Mouse (Mus musculus): ENCODE measurements around the gene Fam49a. TPM values are rescaled to one million over a fixed set of nuclear protein-coding genes. Genes with fewer than 3 reads are reported as not detected.

The Fam49a gene
- polyA plus RNA-seq, 1 experiment from 2014 or later: 186 TPM

DNA sequence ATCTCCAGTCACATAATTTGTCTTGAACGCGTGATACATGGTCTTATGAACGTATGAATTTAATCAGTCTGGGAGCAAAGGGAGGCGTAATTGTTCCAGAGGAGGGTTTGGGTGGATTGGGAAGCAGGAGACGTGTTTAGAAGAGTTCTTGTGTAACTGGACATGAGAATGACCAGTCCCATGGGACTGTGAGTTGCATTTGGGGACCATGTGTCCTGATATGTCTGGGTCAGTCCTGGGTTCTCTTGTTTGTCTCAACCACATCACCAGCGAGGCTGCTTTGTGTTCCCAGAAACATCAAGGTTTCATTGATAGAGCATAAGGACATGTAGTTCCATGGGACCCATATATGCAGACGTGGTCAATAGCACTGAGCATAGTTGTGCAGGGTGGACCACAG is 36.5 kb downstream of the Fam49a start:
- Histone ChIP-seq H3K9me3 (ENCODE audit: control insufficient read depth, low read length) (no peaks in the 10 kb centered on the region), H3K36me3 (ENCODE audit: control insufficient read depth, insufficient read depth) (peaks cover 2% of the 10 kb centered on the region; the same call in 1 of the 2 replicates), H3K27me3 (replicated peaks; ENCODE audit: control insufficient read depth, insufficient read depth, low read length) (no peaks in the 10 kb centered on the region), H3K4me3 (replicated peaks; ENCODE audit: low read length) (no peak overlapping the region), H3K4me1 (replicated peaks; ENCODE audit: control insufficient read depth, insufficient read depth, low read length) (peaks cover 8% of the 10 kb centered on the region), H3K27ac (ENCODE audit: low read length) (no peak overlapping the region), H3K4me2 (ENCODE audit: low read length) (no peak overlapping the region), H3K9ac (replicated peaks; ENCODE audit: low read depth, low read length) (no peak overlapping the region)
- 92% methylated on average over 7 of the region's 7 CpGs for WGBS
- ATAC-seq: no peak

DNA sequence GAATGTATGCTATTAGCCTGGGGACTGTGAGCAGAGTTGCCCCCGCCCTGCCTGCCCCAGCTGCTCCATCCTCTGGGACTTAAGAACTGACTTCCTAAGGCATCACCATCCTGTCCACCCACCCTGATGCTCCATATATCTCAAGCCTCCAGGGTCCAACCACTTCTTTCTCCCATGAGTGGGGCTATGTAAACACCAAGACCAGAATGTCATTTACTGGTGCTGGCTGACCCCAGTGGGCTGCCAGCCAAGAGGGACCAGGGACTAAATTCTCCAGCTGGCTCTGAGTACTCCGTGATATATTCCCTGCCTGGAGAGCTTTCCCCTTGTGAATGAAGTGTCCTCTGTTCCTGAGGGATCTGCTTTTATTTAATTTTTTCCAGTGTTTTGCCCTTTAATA is 37.4 kb downstream of the Fam49a start:
- peaks cover 8% of the 10 kb centered on the region for H3K4me1 ChIP-seq (replicated peaks; ENCODE audit: control insufficient read depth, insufficient read depth, low read length)
- H3K9ac ChIP-seq (replicated peaks; ENCODE audit: low read depth, low read length): no peak overlapping the region
- H3K36me3 ChIP-seq (ENCODE audit: control insufficient read depth, insufficient read depth): peaks cover 2% of the 10 kb centered on the region; the same call in 1 of the 2 replicates
- WGBS: 63% methylated on average over 2 of the region's 2 CpGs
- H3K9me3 ChIP-seq (ENCODE audit: control insufficient read depth, low read length): no peaks in the 10 kb centered on the region
- no peak overlapping the region for H3K27ac ChIP-seq (ENCODE audit: low read length)
- H3K27me3 ChIP-seq (replicated peaks; ENCODE audit: control insufficient read depth, insufficient read depth, low read length): no peaks in the 10 kb centered on the region
- peak; percentile 24; the same call in 1 of the 2 replicates for ATAC-seq
- H3K4me3 ChIP-seq (replicated peaks; ENCODE audit: low read length): no peak overlapping the region
- no peak overlapping the region for H3K4me2 ChIP-seq (ENCODE audit: low read length)

DNA sequence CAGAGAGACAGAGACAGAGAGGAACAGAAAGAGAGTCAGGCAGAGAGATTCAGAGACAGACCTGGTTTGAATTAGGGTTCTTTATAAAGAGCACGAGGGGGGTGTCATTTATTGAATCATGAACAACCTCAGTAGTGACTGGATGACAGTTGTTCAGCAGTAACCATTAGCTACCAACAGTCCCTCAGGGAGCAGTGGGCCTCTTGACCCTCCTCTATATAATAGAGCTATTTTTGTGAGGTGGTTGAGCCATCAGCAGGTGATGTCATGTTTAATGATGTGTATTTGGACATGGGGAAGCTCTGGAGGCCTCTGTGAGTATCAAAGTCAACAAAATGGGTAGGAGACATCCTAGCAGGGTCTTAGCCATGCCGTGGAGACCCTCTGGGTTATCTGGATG is 39.2 kb downstream of the Fam49a start:
- 92% methylated on average over 2 of the region's 2 CpGs for WGBS
- ATAC-seq: no peak
- H3K27me3 ChIP-seq (replicated peaks; ENCODE audit: control insufficient read depth, insufficient read depth, low read length): no peaks in the 10 kb centered on the region
- no peaks in the 10 kb centered on the region for H3K9me3 ChIP-seq (ENCODE audit: control insufficient read depth, low read length)
- H3K36me3 ChIP-seq (ENCODE audit: control insufficient read depth, insufficient read depth): peaks cover 9% of the 10 kb centered on the region
- no peak overlapping the region for H3K4me3 ChIP-seq (replicated peaks; ENCODE audit: low read length)
- no peak overlapping the region for H3K4me2 ChIP-seq (ENCODE audit: low read length)
- no peak overlapping the region for H3K27ac ChIP-seq (ENCODE audit: low read length)
- peaks cover 8% of the 10 kb centered on the region for H3K4me1 ChIP-seq (replicated peaks; ENCODE audit: control insufficient read depth, insufficient read depth, low read length)
- H3K9ac ChIP-seq (replicated peaks; ENCODE audit: low read depth, low read length): no peak overlapping the region

DNA sequence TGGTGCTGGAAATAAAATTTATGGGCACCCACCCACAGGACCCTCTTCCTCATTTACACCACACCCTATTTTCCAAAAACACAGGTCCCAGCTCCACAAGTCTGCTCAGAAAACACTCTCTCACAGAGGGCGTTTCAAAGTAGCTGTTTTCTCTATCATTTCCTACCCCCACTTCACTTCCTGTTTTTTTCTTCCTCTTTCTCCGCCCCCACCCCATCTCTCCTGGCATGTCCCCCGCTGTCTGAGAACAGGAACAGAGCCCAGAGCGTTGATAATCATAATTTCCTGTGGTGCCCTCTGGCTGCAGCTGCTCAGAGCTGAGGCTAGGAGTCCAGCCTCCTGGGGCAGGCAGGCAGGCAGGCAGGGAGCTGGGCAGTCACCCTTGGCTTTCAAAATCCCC is 39.9 kb downstream of the Fam49a start:
- Histone ChIP-seq H3K4me2 (ENCODE audit: low read length) (no peak overlapping the region), H3K9me3 (ENCODE audit: control insufficient read depth, low read length) (no peaks in the 10 kb centered on the region), H3K27me3 (replicated peaks; ENCODE audit: control insufficient read depth, insufficient read depth, low read length) (no peaks in the 10 kb centered on the region), H3K4me1 (replicated peaks; ENCODE audit: control insufficient read depth, insufficient read depth, low read length) (peaks cover 8% of the 10 kb centered on the region), H3K4me3 (replicated peaks; ENCODE audit: low read length) (no peak overlapping the region), H3K36me3 (ENCODE audit: control insufficient read depth, insufficient read depth) (peaks cover 9% of the 10 kb centered on the region), H3K9ac (replicated peaks; ENCODE audit: low read depth, low read length) (no peak overlapping the region), H3K27ac (ENCODE audit: low read length) (no peak overlapping the region)
- 65% methylated on average over 4 of the region's 4 CpGs for WGBS
- ATAC-seq: no peak

DNA sequence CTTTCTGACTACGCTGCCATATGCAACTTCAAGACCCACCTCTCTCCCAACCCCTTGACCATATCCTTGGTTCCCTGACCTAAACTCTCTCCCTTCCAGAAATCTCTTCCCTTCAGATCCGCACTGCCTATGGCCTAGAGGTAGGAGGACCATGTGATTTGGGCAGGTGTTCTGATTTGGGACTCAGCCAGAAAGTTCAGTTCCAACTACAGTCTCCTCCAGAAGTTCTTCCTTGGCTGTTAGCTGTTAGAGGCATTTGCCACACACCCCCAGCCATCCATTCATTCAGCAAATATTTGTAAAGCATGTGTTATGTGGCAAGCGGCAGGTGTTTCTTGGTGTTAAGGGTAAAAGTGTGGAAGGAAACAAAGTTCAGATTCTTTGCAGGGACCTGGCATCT is 44.3 kb downstream of the Fam49a start:
- Histone ChIP-seq H3K36me3 (ENCODE audit: control insufficient read depth, insufficient read depth) (peaks cover 12% of the 10 kb centered on the region; the same call in 1 of the 2 replicates), H3K4me1 (replicated peaks; ENCODE audit: control insufficient read depth, insufficient read depth, low read length) (peaks cover 5% of the 10 kb centered on the region), H3K4me3 (replicated peaks; ENCODE audit: low read length) (no peak overlapping the region), H3K9me3 (ENCODE audit: control insufficient read depth, low read length) (no peaks in the 10 kb centered on the region), H3K27me3 (replicated peaks; ENCODE audit: control insufficient read depth, insufficient read depth, low read length) (no peaks in the 10 kb centered on the region), H3K9ac (replicated peaks; ENCODE audit: low read depth, low read length) (no peak overlapping the region), H3K4me2 (ENCODE audit: low read length) (no peak overlapping the region), H3K27ac (ENCODE audit: low read length) (no peak overlapping the region)
- WGBS: 96% methylated on average over 3 of the region's 3 CpGs
- ATAC-seq: no peak

DNA sequence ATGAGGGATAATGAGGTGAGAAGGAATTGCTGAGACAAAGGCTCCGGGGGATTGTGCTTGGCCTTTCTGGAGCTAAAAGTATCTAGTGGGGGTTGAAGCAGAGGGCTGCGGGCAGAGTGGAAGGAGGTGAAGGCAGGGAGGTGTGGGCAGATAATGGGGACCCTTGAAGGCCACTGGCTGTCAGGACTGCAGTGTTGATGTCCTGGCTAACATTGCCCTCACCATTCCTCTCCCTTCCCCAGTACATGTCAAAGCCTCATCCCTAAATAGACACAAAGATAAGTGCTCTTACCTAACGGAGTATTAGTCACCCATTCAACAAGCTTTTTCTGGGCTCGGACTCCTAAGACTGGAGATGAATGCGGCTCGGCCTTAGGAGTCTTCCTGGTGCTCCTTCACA is 44.9 kb downstream of the Fam49a start:
- WGBS: 83% methylated on average over 6 of the region's 6 CpGs
- no peak overlapping the region for H3K4me3 ChIP-seq (replicated peaks; ENCODE audit: low read length)
- no peak overlapping the region for H3K27ac ChIP-seq (ENCODE audit: low read length)
- H3K9ac ChIP-seq (replicated peaks; ENCODE audit: low read depth, low read length): no peak overlapping the region
- H3K4me1 ChIP-seq (replicated peaks; ENCODE audit: control insufficient read depth, insufficient read depth, low read length): peaks cover 1% of the 10 kb centered on the region; the same call in 1 of the 2 replicates
- no peaks in the 10 kb centered on the region for H3K9me3 ChIP-seq (ENCODE audit: control insufficient read depth, low read length)
- no peaks in the 10 kb centered on the region for H3K27me3 ChIP-seq (replicated peaks; ENCODE audit: control insufficient read depth, insufficient read depth, low read length)
- H3K4me2 ChIP-seq (ENCODE audit: low read length): no peak overlapping the region
- no peak for ATAC-seq
- H3K36me3 ChIP-seq (ENCODE audit: control insufficient read depth, insufficient read depth): peaks cover 12% of the 10 kb centered on the region; the same call in 1 of the 2 replicates

DNA sequence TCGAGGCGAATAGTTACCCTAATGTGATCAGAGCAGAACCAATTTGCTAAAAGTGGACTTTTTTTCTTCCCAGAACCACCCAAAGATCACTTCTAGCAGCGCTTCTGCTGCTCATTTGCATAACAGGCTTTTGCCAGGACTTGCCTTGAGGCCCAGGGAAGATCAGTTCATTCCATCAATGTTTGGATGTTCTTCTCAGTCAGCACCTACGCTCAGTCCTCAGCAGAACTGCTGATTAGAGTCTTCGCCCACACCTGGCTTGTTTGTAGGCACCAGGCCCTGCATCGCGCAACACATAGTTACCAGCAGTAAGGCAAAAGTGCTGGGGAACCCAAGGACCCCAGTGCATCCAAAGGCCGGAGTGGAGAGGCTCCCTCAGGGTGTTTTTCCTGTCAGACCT is 45.3 kb downstream of the Fam49a start:
- no peaks in the 10 kb centered on the region for H3K4me1 ChIP-seq (replicated peaks; ENCODE audit: control insufficient read depth, insufficient read depth, low read length)
- ATAC-seq: no peak
- H3K9ac ChIP-seq (replicated peaks; ENCODE audit: low read depth, low read length): no peak overlapping the region
- no peaks in the 10 kb centered on the region for H3K9me3 ChIP-seq (ENCODE audit: control insufficient read depth, low read length)
- H3K27me3 ChIP-seq (replicated peaks; ENCODE audit: control insufficient read depth, insufficient read depth, low read length): no peaks in the 10 kb centered on the region
- peaks cover 12% of the 10 kb centered on the region; the same call in 1 of the 2 replicates for H3K36me3 ChIP-seq (ENCODE audit: control insufficient read depth, insufficient read depth)
- 92% methylated on average over 8 of the region's 8 CpGs for WGBS
- H3K4me3 ChIP-seq (replicated peaks; ENCODE audit: low read length): no peak overlapping the region
- H3K27ac ChIP-seq (ENCODE audit: low read length): no peak overlapping the region
- H3K4me2 ChIP-seq (ENCODE audit: low read length): no peak overlapping the region

DNA sequence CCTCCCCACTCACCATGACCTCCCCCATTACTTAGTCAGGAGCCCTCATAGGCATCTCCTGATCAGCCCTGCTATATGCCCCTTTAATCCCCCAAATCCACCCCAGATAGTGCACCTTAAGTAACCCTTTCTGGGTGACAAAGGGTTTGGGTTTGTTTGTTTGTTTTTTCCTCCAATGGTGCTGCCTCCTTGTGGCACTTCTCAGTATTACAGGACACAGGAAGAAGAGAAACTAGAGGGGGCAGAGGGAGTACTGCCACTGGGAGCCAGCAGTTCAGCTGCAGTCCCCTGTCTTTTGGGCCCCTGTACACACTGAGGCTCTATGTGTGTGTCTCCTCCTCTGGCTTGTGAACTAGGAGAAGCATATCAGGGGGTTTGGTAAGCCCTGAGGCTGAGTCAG is 51.5 kb downstream of the Fam49a start:
- Histone ChIP-seq H3K4me3 (replicated peaks; ENCODE audit: low read length) (no peak overlapping the region), H3K27ac (ENCODE audit: low read length) (peak overlapping the region; percentile 13), H3K36me3 (ENCODE audit: control insufficient read depth, insufficient read depth) (no peaks in the 10 kb centered on the region), H3K9ac (replicated peaks; ENCODE audit: low read depth, low read length) (no peak overlapping the region), H3K27me3 (replicated peaks; ENCODE audit: control insufficient read depth, insufficient read depth, low read length) (no peaks in the 10 kb centered on the region), H3K4me2 (ENCODE audit: low read length) (no peak overlapping the region), H3K9me3 (ENCODE audit: control insufficient read depth, low read length) (no peaks in the 10 kb centered on the region), H3K4me1 (replicated peaks; ENCODE audit: control insufficient read depth, insufficient read depth, low read length) (peaks cover 32% of the 10 kb centered on the region)
- ATAC-seq: no peak

DNA sequence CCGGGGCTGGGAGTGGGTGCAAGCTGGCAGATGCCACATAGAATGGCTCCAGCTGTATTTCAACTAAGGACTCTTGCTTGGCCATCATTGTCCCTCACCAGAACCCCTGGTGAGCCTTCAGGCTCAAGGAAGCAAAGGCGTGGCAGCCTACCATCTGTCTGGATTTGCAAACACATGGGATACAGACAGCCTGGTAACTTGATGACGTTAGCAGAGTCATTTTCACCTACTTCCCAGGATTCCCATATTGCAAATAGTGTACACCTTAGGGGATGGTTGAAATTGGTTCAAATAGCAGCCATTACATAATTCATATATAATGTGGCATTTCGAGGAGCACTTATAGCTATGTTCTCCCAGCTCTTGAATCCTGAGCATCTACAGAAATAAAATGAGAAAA is 52.0 kb downstream of the Fam49a start:
- Histone ChIP-seq H3K4me3 (replicated peaks; ENCODE audit: low read length) (no peak overlapping the region), H3K36me3 (ENCODE audit: control insufficient read depth, insufficient read depth) (no peaks in the 10 kb centered on the region), H3K9ac (replicated peaks; ENCODE audit: low read depth, low read length) (no peak overlapping the region), H3K9me3 (ENCODE audit: control insufficient read depth, low read length) (no peaks in the 10 kb centered on the region), H3K4me1 (replicated peaks; ENCODE audit: control insufficient read depth, insufficient read depth, low read length) (peaks cover 32% of the 10 kb centered on the region), H3K27ac (ENCODE audit: low read length) (peak overlapping the region; percentile 13), H3K27me3 (replicated peaks; ENCODE audit: control insufficient read depth, insufficient read depth, low read length) (no peaks in the 10 kb centered on the region), H3K4me2 (ENCODE audit: low read length) (no peak overlapping the region)
- 66% methylated on average over 4 of the region's 4 CpGs for WGBS
- no peak for ATAC-seq

DNA sequence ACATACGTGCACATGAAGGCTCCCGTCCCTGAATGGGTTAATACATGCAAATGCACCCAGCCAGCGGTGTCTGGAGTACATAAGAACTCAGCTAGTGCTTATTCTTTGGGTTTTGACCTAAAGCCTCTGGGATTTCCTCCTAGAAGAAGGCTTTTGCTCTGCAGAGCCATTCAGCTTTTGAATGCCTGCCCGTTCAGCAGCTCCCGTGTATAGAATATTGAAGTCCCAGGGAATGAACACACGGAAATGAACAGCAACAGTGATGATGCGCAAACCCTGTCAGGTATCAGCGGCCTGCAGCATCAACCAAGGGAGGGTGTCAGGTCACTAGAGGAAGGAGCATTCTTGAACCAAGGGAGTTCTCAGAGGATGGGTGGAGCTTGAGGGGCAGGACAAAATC is 52.4 kb downstream of the Fam49a start:
- no peak for ATAC-seq
- H3K9ac ChIP-seq (replicated peaks; ENCODE audit: low read depth, low read length): no peak overlapping the region
- H3K27me3 ChIP-seq (replicated peaks; ENCODE audit: control insufficient read depth, insufficient read depth, low read length): no peaks in the 10 kb centered on the region
- no peak overlapping the region for H3K4me3 ChIP-seq (replicated peaks; ENCODE audit: low read length)
- H3K4me1 ChIP-seq (replicated peaks; ENCODE audit: control insufficient read depth, insufficient read depth, low read length): peaks cover 32% of the 10 kb centered on the region
- no peaks in the 10 kb centered on the region for H3K36me3 ChIP-seq (ENCODE audit: control insufficient read depth, insufficient read depth)
- WGBS: 30% methylated on average over 8 of the region's 8 CpGs
- H3K27ac ChIP-seq (ENCODE audit: low read length): peak overlapping the region; percentile 19
- no peaks in the 10 kb centered on the region for H3K9me3 ChIP-seq (ENCODE audit: control insufficient read depth, low read length)
- H3K4me2 ChIP-seq (ENCODE audit: low read length): no peak overlapping the region
